Mouse (Mus musculus): ENCODE measurements at regions not wholly inside any gene's neighbourhood (a gene's known extent, or its start where the extent isn't known, plus 50 kb on each side); places are given as distances from the start of the nearest gene placed in this dataset.

DNA sequence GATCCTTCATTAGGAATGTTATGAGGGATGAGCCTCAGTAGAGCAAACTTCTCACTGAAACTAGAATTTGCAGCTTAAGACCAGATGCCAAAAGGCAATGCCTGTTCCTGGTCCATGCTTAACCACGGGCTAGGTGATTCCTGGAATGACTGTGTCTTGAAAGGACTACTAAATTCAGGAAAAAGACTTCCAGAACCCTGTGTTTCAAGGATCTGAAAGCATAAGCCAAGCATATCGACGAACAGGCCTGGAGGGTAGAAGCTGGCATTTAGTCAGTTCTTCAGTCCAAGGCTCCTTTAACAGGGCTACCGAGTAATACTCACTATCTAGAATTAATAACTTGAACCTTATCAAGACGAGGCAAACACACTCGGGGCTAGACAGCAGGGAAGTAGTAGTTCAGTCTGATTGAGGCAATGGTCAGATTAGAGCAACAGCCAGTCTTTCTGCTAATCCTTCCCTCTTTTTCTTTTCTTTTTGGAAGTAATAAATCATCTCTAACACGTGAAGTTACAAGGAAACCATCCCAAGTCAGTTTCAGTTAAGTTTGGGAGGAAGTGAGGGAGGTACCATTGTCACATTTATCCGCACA, 134.9 kb upstream of the Bmp2 start:
- TF ChIP-seq MYOG (IDR thresholded peaks at IDR 0.05; ENCODE audit: control insufficient read depth, extremely low read depth, insufficient read length) (no peak), CTCF (IDR thresholded peaks at IDR 0.05; ENCODE audit: control insufficient read depth, insufficient read depth, insufficient read length) (no peak)
